In the genomic region with DNA sequence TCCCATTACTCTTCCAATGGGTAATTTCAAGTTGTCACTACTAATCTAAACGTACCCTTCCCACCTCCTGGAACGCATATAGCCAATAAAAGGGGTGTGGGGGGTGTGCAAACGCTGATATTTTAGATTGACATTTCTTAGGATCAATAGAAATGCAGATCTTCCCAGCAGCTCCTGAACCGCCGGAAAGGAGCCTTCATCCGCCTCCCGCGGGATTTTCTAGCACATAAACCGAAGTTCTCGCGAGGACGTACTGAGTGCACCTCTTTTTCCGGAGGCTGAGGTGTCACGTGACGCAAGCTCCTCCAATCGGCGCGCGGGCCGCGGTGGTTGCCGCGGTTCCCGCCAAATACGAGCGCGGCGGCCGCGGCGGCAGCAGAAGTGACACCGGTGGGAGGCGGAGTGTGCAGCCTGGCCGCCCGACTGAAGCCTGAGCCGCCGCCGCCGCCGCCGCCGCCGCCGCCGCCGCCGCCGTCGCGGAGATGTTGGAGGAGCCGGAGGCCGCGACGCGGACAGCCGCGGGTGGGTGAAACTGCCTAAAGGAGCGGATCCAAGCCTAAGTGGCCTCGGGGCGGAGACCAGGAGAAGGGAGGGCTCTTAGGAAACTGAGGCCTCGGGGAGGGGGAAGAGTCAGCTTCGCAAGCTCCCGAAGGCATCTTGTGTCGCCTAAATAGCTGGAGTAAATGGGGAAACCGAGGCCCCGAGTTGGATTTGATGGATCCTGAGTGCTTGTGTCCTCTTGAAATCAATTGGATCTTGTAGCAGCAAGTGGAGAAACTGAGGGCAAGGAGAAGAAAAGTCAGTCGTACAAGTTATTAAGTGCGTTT, we compare ENCODE assay signal across 8 mouse cellular contexts. TPM values are rescaled to one million over a fixed set of nuclear protein-coding genes. Genes with fewer than 3 reads are reported as not detected.
DNase-seq lines count a peak whose midpoint lies in the region; ATAC-seq lines count a peak whose summit lies in the region.

TSS of gene Chaf1a (plus strand) at position 410 of the 827 bp plus-strand sequence.

- DNase-seq in adipocyte (ENCODE audit: low spot score): peak; percentile 99
- DNase-seq in embryo, embryonic 10 days (ENCODE audit: low spot score): peak; percentile 100
- DNase-seq in gastrocnemius, postnatal 10 days: peak; percentile 96
- peak; percentile 98 for DNase-seq in induced T-regulatory cell, adult 2 months (ENCODE audit: low read depth)
- peak; percentile 97 to 98 for DNase-seq in left cerebral cortex, adult 9 months (ENCODE audit: low spot score in 2 of 2)
- DNase-seq in right cerebral cortex, postnatal 14 days: peak; percentile 99
- DNase-seq in urinary bladder, postnatal 36 days (ENCODE audit: low spot score in 2 of 2): peak; percentile 91 to 97

- ATAC-seq in megakaryocyte progenitor cell, adult 5-6 weeks (replicated peaks; ENCODE audit: poor library complexity): peak; percentile 62

RNA-seq across cellular contexts. Expression of gene Chaf1a, which starts in this region (rescaled TPM):
- total RNA-seq in gastrocnemius, postnatal 10 days (2021): 1 to 10 TPM; 3.6 to 8.7 TPM
- 15.5 and 16.7 TPM in 2 replicates for total RNA-seq in megakaryocyte progenitor cell, adult 5-6 weeks (2015)
- 32.3 and 33.9 TPM in 2 replicates for total RNA-seq in megakaryocyte progenitor cell, adult 5-6 weeks (2017)

Comparison
In these comparisons a context has a peak if more than half of its experiments do, and no peak if none do; other contexts are left out.
1. Peak in every context shown above with its lines: DNase-seq and ATAC-seq.